Mouse (Mus musculus): ENCODE measurements around the gene Mgrn1. TPM values are rescaled to one million over a fixed set of nuclear protein-coding genes. Genes with fewer than 3 reads are reported as not detected.

Gene Mgrn1
- total and polyA plus RNA-seq, 2 experiments from 2014 or later: 117 to 221 TPM

- DNase-seq (ENCODE audit: low spot score) (peak; percentile 77), ATAC-seq (ENCODE audit: low FRiP score) (peak; percentile 73)
- no peaks in the 10 kb centered on the region for H3K9me3 ChIP-seq (ENCODE audit: low read length)
- H3K4me2 ChIP-seq (ENCODE audit: low read depth, low read length, poor library complexity, severe bottlenecking): no peak overlapping the region
- peak overlapping the region; percentile 52; the same call in 1 of the 2 replicates for H3K27ac ChIP-seq (ENCODE audit: low read depth, low read length)
- peaks cover 59% of the 10 kb centered on the region for H3K36me3 ChIP-seq (ENCODE audit: insufficient read depth, low read length)
- no peak overlapping the region for H3K4me3 ChIP-seq (ENCODE audit: low read depth, low read length)
- no peaks in the 10 kb centered on the region for H3K4me1 ChIP-seq (ENCODE audit: insufficient read depth, low read length)
- no peak overlapping the region for H3K9ac ChIP-seq (replicated peaks; ENCODE audit: low read length, poor library complexity, severe bottlenecking)
- H3K27me3 ChIP-seq (ENCODE audit: insufficient read depth, low read length): no peaks in the 10 kb centered on the region
- WGBS: 34% methylated on average over 12 of the region's 12 CpGs
- TF ChIP-seq CTCF (IDR thresholded peaks at IDR 0.05): peak; percentile 95
Measured at GRCm38 (mm10) chr16:4913783-4914735, 28.0 kb downstream of the Mgrn1 start.

- WGBS: 84% methylated on average over 3 of the region's 3 CpGs
- Histone ChIP-seq H3K27me3 (ENCODE audit: insufficient read depth, low read length) (no peaks in the 10 kb centered on the region), H3K27ac (ENCODE audit: low read depth, low read length) (no peak overlapping the region), H3K9ac (replicated peaks; ENCODE audit: low read length, poor library complexity, severe bottlenecking) (no peak overlapping the region), H3K4me2 (ENCODE audit: low read depth, low read length, poor library complexity, severe bottlenecking) (no peak overlapping the region), H3K4me3 (ENCODE audit: low read depth, low read length) (no peak overlapping the region), H3K9me3 (ENCODE audit: low read length) (no peaks in the 10 kb centered on the region), H3K36me3 (ENCODE audit: insufficient read depth, low read length) (peaks cover 66% of the 10 kb centered on the region), H3K4me1 (ENCODE audit: insufficient read depth, low read length) (no peaks in the 10 kb centered on the region)
- no peak for TF ChIP-seq CTCF (IDR thresholded peaks at IDR 0.05)
- ATAC-seq (ENCODE audit: low FRiP score) (no peak), DNase-seq (ENCODE audit: low spot score) (no peak)
Measured at GRCm38 (mm10) chr16:4915931-4916330, 29.9 kb downstream of the Mgrn1 start.

DNA sequence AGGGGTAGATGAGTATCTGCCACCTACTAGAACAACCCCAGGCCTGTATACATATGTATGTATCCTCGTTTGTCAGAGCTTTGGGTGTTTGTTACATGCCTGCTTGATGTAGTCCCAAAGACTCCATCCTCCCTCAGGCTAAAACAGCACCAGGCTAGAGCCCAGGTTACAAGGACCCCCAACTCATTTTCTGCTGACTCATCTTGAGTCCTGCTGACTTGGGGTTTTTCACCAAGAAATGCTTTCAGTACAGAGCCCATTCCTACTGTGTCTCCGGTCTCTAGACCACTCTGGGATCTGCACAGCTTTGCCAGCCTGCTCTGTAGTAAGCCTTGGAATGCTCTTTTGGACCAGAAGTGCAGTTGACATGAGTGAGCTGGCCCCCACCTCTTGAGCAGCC lies 30.6 kb downstream of the Mgrn1 start:
- Histone ChIP-seq H3K36me3 (ENCODE audit: insufficient read depth, low read length) (peaks cover 60% of the 10 kb centered on the region), H3K4me1 (ENCODE audit: insufficient read depth, low read length) (no peaks in the 10 kb centered on the region), H3K27me3 (ENCODE audit: insufficient read depth, low read length) (no peaks in the 10 kb centered on the region), H3K9ac (replicated peaks; ENCODE audit: low read length, poor library complexity, severe bottlenecking) (no peak overlapping the region), H3K27ac (ENCODE audit: low read depth, low read length) (no peak overlapping the region), H3K9me3 (ENCODE audit: low read length) (no peaks in the 10 kb centered on the region), H3K4me3 (ENCODE audit: low read depth, low read length) (no peak overlapping the region), H3K4me2 (ENCODE audit: low read depth, low read length, poor library complexity, severe bottlenecking) (no peak overlapping the region)
- no peak for TF ChIP-seq CTCF (IDR thresholded peaks at IDR 0.05)
- ATAC-seq (ENCODE audit: low FRiP score) (no peak), DNase-seq (ENCODE audit: low spot score) (no peak)
- WGBS: 93% methylated on average over 2 of the region's 2 CpGs

DNA sequence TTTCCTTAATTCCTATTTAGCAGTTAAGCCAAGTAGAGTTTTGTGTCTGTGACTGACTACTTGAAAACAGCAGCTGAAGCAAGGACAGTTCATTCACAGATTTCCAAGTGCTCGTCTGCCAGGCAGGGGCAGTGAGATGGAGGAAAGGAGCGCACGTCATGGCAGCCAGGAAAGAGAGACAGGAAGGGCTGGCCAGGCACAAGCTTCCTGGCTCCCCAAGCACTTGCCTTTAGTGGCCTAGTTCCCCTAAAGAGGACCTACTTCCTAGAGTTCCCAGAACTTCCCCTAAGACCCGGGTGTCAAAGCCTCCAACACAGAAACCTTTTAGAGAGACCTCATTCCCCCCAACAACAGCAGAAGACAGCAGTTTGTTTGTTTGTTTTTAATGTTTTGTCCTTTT lies 34.5 kb downstream of the Mgrn1 start:
- WGBS: 75% methylated on average over 4 of the region's 4 CpGs
- Histone ChIP-seq H3K9ac (replicated peaks; ENCODE audit: low read length, poor library complexity, severe bottlenecking) (no peak overlapping the region), H3K4me3 (ENCODE audit: low read depth, low read length) (no peak overlapping the region), H3K27ac (ENCODE audit: low read depth, low read length) (no peak overlapping the region), H3K4me2 (ENCODE audit: low read depth, low read length, poor library complexity, severe bottlenecking) (no peak overlapping the region), H3K4me1 (ENCODE audit: insufficient read depth, low read length) (no peaks in the 10 kb centered on the region), H3K27me3 (ENCODE audit: insufficient read depth, low read length) (no peaks in the 10 kb centered on the region), H3K9me3 (ENCODE audit: low read length) (no peaks in the 10 kb centered on the region), H3K36me3 (ENCODE audit: insufficient read depth, low read length) (peaks cover 69% of the 10 kb centered on the region)
- DNase-seq (ENCODE audit: low spot score) (no peak), ATAC-seq (ENCODE audit: low FRiP score) (no peak)
- no peak for TF ChIP-seq CTCF (IDR thresholded peaks at IDR 0.05)

- Histone ChIP-seq H3K4me1 (ENCODE audit: insufficient read depth, low read length) (no peaks in the 10 kb centered on the region), H3K4me2 (ENCODE audit: low read depth, low read length, poor library complexity, severe bottlenecking) (no peak overlapping the region), H3K27ac (ENCODE audit: low read depth, low read length) (no peak overlapping the region), H3K9ac (replicated peaks; ENCODE audit: low read length, poor library complexity, severe bottlenecking) (no peak overlapping the region), H3K36me3 (ENCODE audit: insufficient read depth, low read length) (peaks cover 74% of the 10 kb centered on the region), H3K27me3 (ENCODE audit: insufficient read depth, low read length) (no peaks in the 10 kb centered on the region), H3K9me3 (ENCODE audit: low read length) (no peaks in the 10 kb centered on the region), H3K4me3 (ENCODE audit: low read depth, low read length) (no peak overlapping the region)
- no peak for TF ChIP-seq CTCF (IDR thresholded peaks at IDR 0.05)
- WGBS: 94% methylated on average over 6 of the region's 6 CpGs
- DNase-seq (ENCODE audit: low spot score) (no peak), ATAC-seq (ENCODE audit: low FRiP score) (no peak)
Measured at GRCm38 (mm10) chr16:4922481-4922880, 36.4 kb downstream of the Mgrn1 start.

GRCm38 (mm10) chr16:4923996-4924395 lies 37.9 kb downstream of the Mgrn1 start:
- TF ChIP-seq CTCF (IDR thresholded peaks at IDR 0.05): no peak
- Histone ChIP-seq H3K27me3 (ENCODE audit: insufficient read depth, low read length) (no peaks in the 10 kb centered on the region), H3K4me3 (ENCODE audit: low read depth, low read length) (no peak overlapping the region), H3K9me3 (ENCODE audit: low read length) (no peaks in the 10 kb centered on the region), H3K9ac (replicated peaks; ENCODE audit: low read length, poor library complexity, severe bottlenecking) (no peak overlapping the region), H3K4me2 (ENCODE audit: low read depth, low read length, poor library complexity, severe bottlenecking) (no peak overlapping the region), H3K36me3 (ENCODE audit: insufficient read depth, low read length) (peaks cover 82% of the 10 kb centered on the region), H3K4me1 (ENCODE audit: insufficient read depth, low read length) (no peaks in the 10 kb centered on the region), H3K27ac (ENCODE audit: low read depth, low read length) (no peak overlapping the region)
- no peak for ATAC-seq (ENCODE audit: low FRiP score)
- DNase-seq (ENCODE audit: low spot score): no peak
- WGBS: 94% methylated on average over 5 of the region's 5 CpGs
